Mouse (Mus musculus): ENCODE results near the gene Tmem189.

- TF ChIP-seq CTCF (conservative IDR thresholded peaks at IDR 0.05; ENCODE audit: insufficient read depth, insufficient read length, low read depth, low read length) (no peak), POLR2A (IDR thresholded peaks at IDR 0.05; ENCODE audit: low read depth, low read length) (no peak)
These were observed 87.3 kb downstream of the Tmem189 start for GRCm38 (mm10) chr2:167602364-167602763.

Measured in kidney, adult 2 months (tissue).